Mouse (Mus musculus) hindbrain, embryonic 10.5 days (tissue): ENCODE measurements around the gene Umodl1. TPM values are rescaled to one million over a fixed set of nuclear protein-coding genes. Genes with fewer than 3 reads are reported as not detected.

ENCODE experiments used
- DNase-seq: peaks from one replicate; pipeline ENCODE4 v3.0.0-alpha.2; 2017; ENCODE audit warnings: low spot score
- H3K27ac ChIP-seq: fragments of 300-500 bp; sonication (generic); 2 replicates; pipeline ENCODE4 v1.5.1; 2016; ENCODE audit warnings: mild to moderate bottlenecking, moderate library complexity
- H3K27me3 ChIP-seq: fragments of 300-500 bp; sonication (generic); 2 replicates; pipeline ENCODE4 v1.6.1; 2016; ENCODE audit warnings: mild to moderate bottlenecking; ENCODE audit not compliant: poor library complexity, insufficient read depth, severe bottlenecking
- H3K36me3 ChIP-seq: fragments of 300-500 bp; sonication (generic); 2 replicates; pipeline ENCODE4 v1.6.1; 2016; ENCODE audit warnings: mild to moderate bottlenecking, moderate library complexity
- H3K4me1 ChIP-seq: fragments of 300-500 bp; sonication (generic); replicated peaks from 2 replicates; pipeline ENCODE4 v1.6.1; 2016; ENCODE audit warnings: mild to moderate bottlenecking
- H3K4me3 ChIP-seq: fragments of 300-500 bp; sonication (generic); 2 replicates; pipeline ENCODE4 v1.5.1; 2016; ENCODE audit warnings: mild to moderate bottlenecking, moderate library complexity
- H3K9me3 ChIP-seq: fragments of 300-500 bp; sonication (generic); 2 replicates; pipeline ENCODE4 v1.6.1; 2016; ENCODE audit warnings: mild to moderate bottlenecking, moderate library complexity
- WGBS: fragments of 180-500 bp; shearing (Covaris S2); methylation state at CpG from one replicate; pipeline ENCODE4 v1.1.7; 2016; 5-methylcytosine and 5-hydroxymethylcytosine counted together
- polyA plus RNA-seq: library from polyadenylated mRNA; unstranded; fragments of >200 nt; fragmentation: Nextera tagmentation; extraction: Ambion mirVana; gene quantifications from 2 replicates; pipeline ENCODE4 v1.2.1, GENCODE M21; 2016

Umodl1 gene
- polyA plus RNA-seq, 1 experiment from 2014 or later: 0.08 TPM

DNA sequence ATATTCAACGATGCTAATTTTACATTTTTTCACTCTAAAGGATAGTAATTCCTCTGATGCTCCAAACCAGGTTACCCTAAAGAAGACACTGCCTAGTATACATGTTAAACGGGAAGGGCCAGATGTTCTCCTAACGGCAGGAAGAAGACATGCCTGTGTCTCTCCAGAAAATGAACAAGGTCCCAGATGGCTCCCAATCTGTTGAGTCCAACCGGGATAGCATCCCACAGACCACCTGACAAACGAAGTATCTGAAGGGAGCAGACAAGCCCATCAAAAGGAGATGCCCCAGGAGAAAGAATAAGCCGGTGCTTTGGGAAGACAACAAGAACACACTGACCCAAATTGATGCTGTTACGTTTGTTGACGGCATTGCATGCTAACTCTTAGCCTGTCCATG lies 2.8 kb upstream of the Umodl1 start:
- no peak for DNase-seq
- Histone ChIP-seq H3K36me3 (no peaks in the 10 kb centered on the region), H3K9me3 (no peaks in the 10 kb centered on the region), H3K4me1 (peaks cover 17% of the 10 kb centered on the region), H3K4me3 (no peak overlapping the region), H3K27me3 (no peaks in the 10 kb centered on the region), H3K27ac (no peak overlapping the region)
- WGBS: 74% methylated on average over 8 of the region's 8 CpGs

- Histone ChIP-seq H3K4me3 (no peak overlapping the region), H3K36me3 (no peaks in the 10 kb centered on the region), H3K4me1 (peaks cover 10% of the 10 kb centered on the region), H3K9me3 (no peaks in the 10 kb centered on the region), H3K27me3 (no peaks in the 10 kb centered on the region), H3K27ac (no peak overlapping the region)
- DNase-seq: no peak
- WGBS: 63% methylated on average over 7 of the region's 7 CpGs
These were observed 7.6 kb downstream of the Umodl1 start for GRCm38 (mm10) chr17:30961936-30962592.

- 32% methylated on average over 2 of the region's 2 CpGs for WGBS
- no peaks in the 10 kb centered on the region for H3K36me3 ChIP-seq
- peaks cover 7% of the 10 kb centered on the region for H3K4me1 ChIP-seq
- peak overlapping the region; percentile 23; the same call in 1 of the 2 replicates for H3K27ac ChIP-seq
- H3K9me3 ChIP-seq: no peaks in the 10 kb centered on the region
- no peaks in the 10 kb centered on the region for H3K27me3 ChIP-seq
- no peak overlapping the region for H3K4me3 ChIP-seq
- no peak for DNase-seq
These were observed 8.4 kb downstream of the Umodl1 start for GRCm38 (mm10) chr17:30962880-30963279.

- Histone ChIP-seq H3K4me1 (peaks cover 5% of the 10 kb centered on the region; the same call in 1 of the 2 replicates), H3K9me3 (no peaks in the 10 kb centered on the region), H3K4me3 (no peak overlapping the region), H3K27ac (no peak overlapping the region), H3K27me3 (no peaks in the 10 kb centered on the region), H3K36me3 (no peaks in the 10 kb centered on the region)
- 65% methylated on average over 4 of the region's 4 CpGs for WGBS
- DNase-seq: no peak
These were observed 15.5 kb downstream of the Umodl1 start for GRCm38 (mm10) chr17:30969983-30970382.

- no peak overlapping the region for H3K4me3 ChIP-seq
- no peaks in the 10 kb centered on the region for H3K27me3 ChIP-seq
- H3K36me3 ChIP-seq: no peaks in the 10 kb centered on the region
- H3K4me1 ChIP-seq: peaks cover 5% of the 10 kb centered on the region; the same call in 1 of the 2 replicates
- H3K27ac ChIP-seq: no peak overlapping the region
- no peaks in the 10 kb centered on the region for H3K9me3 ChIP-seq
- WGBS: 87% methylated on average over 7 of the region's 7 CpGs
- no peak for DNase-seq
These were observed 17.4 kb downstream of the Umodl1 start for GRCm38 (mm10) chr17:30971877-30972276.

DNA sequence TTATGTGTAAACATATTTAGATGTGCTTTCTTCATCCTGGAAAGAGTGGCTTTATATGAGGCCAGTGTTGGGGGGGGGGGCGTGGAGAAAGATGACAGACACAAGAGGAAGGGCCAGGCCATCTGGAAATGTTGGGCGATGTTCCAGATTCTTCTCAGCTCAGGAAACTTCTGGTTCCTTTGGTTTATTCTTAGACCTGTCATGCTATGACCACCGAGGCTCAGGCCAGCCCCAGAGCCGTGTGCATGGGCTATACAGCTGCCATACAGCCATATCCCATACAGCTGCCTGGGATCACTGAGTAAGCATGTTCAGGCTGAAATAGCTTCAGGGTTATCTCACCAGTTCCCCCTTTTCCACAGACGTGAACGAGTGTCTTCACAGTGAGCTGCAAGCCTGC lies 18.9 kb downstream of the Umodl1 start:
- Histone ChIP-seq H3K36me3 (no peaks in the 10 kb centered on the region), H3K4me1 (peaks cover 5% of the 10 kb centered on the region; the same call in 1 of the 2 replicates), H3K4me3 (no peak overlapping the region), H3K9me3 (no peaks in the 10 kb centered on the region), H3K27ac (no peak overlapping the region), H3K27me3 (no peaks in the 10 kb centered on the region)
- WGBS: 85% methylated on average over 6 of the region's 6 CpGs
- DNase-seq: no peak

- Histone ChIP-seq H3K9me3 (0 out of 2 replicates have a peak, but pooled peaks cover 2% of the 10 kb centered on the region), H3K4me1 (0 out of 2 replicates have a peak, but pooled peaks cover 4% of the 10 kb centered on the region), H3K27me3 (no peaks in the 10 kb centered on the region), H3K4me3 (no peak overlapping the region), H3K27ac (no peak overlapping the region), H3K36me3 (no peaks in the 10 kb centered on the region)
- DNase-seq: no peak
- 88% methylated on average over 2 of the region's 2 CpGs for WGBS
These were observed 22.9 kb downstream of the Umodl1 start for GRCm38 (mm10) chr17:30977290-30977689.

DNA sequence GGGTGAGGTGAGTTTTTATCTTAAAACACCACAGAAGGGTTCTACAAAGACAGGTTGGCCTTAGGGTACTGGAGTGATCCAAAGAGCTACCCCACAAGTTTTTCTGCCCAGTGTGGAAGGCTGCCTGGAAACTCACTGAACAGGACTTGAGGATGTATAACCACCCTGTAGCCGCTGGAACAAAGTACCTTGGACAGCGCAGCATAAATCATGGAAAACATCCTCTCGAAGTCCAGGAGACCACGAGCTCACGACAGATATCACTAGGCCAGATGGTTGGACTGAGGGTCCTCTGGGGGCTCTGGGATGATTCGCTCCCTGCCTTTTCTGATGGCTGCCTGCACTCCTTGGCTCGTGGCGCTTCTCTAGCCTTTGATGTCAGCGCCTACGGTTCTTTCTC lies 24.1 kb downstream of the Umodl1 start:
- 0 out of 2 replicates have a peak, but pooled peaks cover 6% of the 10 kb centered on the region for H3K4me1 ChIP-seq
- WGBS: 83% methylated on average over 10 of the region's 10 CpGs
- DNase-seq: no peak
- H3K4me3 ChIP-seq: no peak overlapping the region
- H3K27ac ChIP-seq: no peak overlapping the region
- H3K27me3 ChIP-seq: no peaks in the 10 kb centered on the region
- 0 out of 2 replicates have a peak, but pooled peaks cover 2% of the 10 kb centered on the region for H3K9me3 ChIP-seq
- no peaks in the 10 kb centered on the region for H3K36me3 ChIP-seq

GRCm38 (mm10) chr17:30983521-30983920 lies 29.1 kb downstream of the Umodl1 start:
- H3K4me3 ChIP-seq: no peak overlapping the region
- H3K4me1 ChIP-seq: 0 out of 2 replicates have a peak, but pooled peaks cover 7% of the 10 kb centered on the region
- no peaks in the 10 kb centered on the region for H3K36me3 ChIP-seq
- H3K9me3 ChIP-seq: 0 out of 2 replicates have a peak, but pooled peaks cover 2% of the 10 kb centered on the region
- no peak for DNase-seq
- 76% methylated on average over 4 of the region's 4 CpGs for WGBS
- no peaks in the 10 kb centered on the region for H3K27me3 ChIP-seq
- no peak overlapping the region for H3K27ac ChIP-seq

DNA sequence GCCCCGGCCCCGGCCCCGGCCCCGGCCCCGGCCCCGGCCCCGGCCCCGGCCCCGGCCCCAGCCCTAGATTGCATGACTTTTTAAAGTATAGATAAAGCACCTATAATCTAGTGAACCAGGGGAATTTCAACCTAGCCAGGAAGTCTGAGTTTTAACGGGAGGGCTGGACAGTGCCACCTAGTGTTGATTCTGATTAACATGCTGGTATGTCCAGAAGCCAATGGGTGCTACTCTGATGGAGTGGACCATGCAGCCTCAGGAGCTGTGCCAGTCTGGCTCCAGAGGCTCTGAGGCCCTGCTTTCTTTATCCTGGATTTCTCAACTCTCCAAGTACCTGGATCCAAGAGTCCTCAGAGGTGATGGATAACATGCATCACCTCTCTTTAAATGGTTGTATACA lies 35.8 kb downstream of the Umodl1 start:
- WGBS: 79% methylated on average over 10 of the region's 10 CpGs
- no peaks in the 10 kb centered on the region for H3K27me3 ChIP-seq
- peak; percentile 33 for DNase-seq
- no peaks in the 10 kb centered on the region for H3K9me3 ChIP-seq
- no peak overlapping the region for H3K4me3 ChIP-seq
- H3K27ac ChIP-seq: no peak overlapping the region
- no peaks in the 10 kb centered on the region for H3K4me1 ChIP-seq
- no peaks in the 10 kb centered on the region for H3K36me3 ChIP-seq

DNA sequence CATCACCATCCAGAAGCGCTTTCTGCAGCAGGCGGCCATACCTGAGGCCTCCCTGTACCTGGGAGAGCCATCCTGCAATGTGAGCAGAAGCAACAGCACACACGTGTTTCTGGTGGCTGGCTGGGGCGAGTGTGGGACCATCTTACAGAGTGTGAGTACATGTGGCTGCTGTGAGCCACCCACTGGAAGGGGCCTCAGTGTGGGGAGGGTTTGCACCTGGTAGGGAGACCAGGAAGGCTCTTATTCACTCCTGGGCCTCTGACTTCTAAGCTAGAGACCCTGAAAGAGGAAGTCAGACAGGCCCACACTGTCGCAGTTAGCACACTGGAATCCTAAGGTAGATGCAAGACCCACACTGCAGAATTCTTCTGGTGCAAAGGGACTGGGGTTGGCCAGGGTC lies 41.9 kb downstream of the Umodl1 start:
- H3K27ac ChIP-seq: no peak overlapping the region
- 85% methylated on average over 5 of the region's 5 CpGs for WGBS
- no peaks in the 10 kb centered on the region for H3K36me3 ChIP-seq
- DNase-seq: no peak
- H3K27me3 ChIP-seq: no peaks in the 10 kb centered on the region
- H3K4me1 ChIP-seq: peaks cover 12% of the 10 kb centered on the region
- H3K9me3 ChIP-seq: no peaks in the 10 kb centered on the region
- no peak overlapping the region for H3K4me3 ChIP-seq

DNA sequence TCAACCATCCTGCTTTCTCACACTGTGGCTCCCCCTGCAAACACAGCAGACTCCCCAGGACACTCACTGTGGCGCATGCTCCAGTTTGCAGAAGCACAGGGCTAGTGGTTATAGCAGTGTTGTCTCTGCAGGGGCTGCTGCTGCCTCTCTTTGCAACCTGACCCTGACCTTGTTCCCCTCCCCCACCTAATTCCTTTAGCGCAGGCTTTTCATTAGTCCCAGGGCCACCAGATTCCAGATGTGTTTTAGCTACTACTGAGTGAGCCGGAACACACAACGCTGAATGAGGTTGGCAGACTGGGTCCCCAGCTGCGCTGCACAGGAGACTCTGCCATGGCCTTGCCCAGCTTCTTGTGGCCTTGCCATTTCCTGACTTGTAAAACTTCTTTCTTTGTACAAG lies 46.5 kb downstream of the Umodl1 start:
- Histone ChIP-seq H3K36me3 (no peaks in the 10 kb centered on the region), H3K27me3 (no peaks in the 10 kb centered on the region), H3K9me3 (no peaks in the 10 kb centered on the region), H3K27ac (peak overlapping the region; percentile 13; the same call in 1 of the 2 replicates), H3K4me1 (peaks cover 12% of the 10 kb centered on the region), H3K4me3 (no peak overlapping the region)
- peak; percentile 64 for DNase-seq
- 21% methylated on average over 5 of the region's 5 CpGs for whole genome bisulfite sequencing

DNA sequence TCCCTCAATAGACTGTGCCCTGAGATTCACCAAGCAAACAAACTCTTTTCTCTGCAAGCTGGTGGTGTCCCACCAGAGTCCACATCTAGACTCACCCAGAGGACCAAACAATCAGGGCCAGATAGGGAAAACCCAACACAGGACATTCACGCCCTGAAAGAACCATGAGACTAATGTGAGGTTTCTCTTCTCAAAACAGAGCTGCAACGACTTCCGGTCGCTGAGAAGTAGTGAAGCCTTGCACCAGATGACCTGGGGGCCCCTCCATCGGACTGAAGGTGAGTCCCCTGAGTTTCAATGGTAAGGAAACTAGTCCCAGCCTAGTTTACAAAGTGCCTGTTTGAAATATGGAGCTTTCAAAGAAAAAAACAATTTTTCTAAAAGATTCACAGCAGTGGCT lies 48.2 kb downstream of the Umodl1 start:
- Histone ChIP-seq H3K4me3 (no peak overlapping the region), H3K4me1 (peaks cover 12% of the 10 kb centered on the region), H3K27me3 (no peaks in the 10 kb centered on the region), H3K27ac (no peak overlapping the region), H3K9me3 (no peaks in the 10 kb centered on the region), H3K36me3 (no peaks in the 10 kb centered on the region)
- 94% methylated on average over 5 of the region's 5 CpGs for WGBS
- DNase-seq: no peak
